Mouse (Mus musculus): ENCODE measurements around the gene Pabpc4. TPM values are rescaled to one million over a fixed set of nuclear protein-coding genes. Genes with fewer than 3 reads are reported as not detected.

Gene Pabpc4
- polyA plus RNA-seq, 1 experiment, result 151 TPM

GRCm38 (mm10) chr4:123228270-123228669 is 33.9 kb upstream of the Pabpc4 start:
- no peak overlapping the region for H3K27ac ChIP-seq (ENCODE audit: insufficient read depth, low read length)
- no peak overlapping the region for H3K4me3 ChIP-seq (ENCODE audit: insufficient read depth, low read length)
- TF ChIP-seq POLR2A (IDR thresholded peaks at IDR 0.05; ENCODE audit: low read depth, low read length) (no peak), CTCF (IDR thresholded peaks at IDR 0.05; ENCODE audit: borderline replicate concordance, insufficient read depth, low read length) (no peak)
- peaks cover 2% of the 10 kb centered on the region; the same call in 1 of the 2 replicates for H3K4me1 ChIP-seq (ENCODE audit: control insufficient read depth, insufficient read depth, low read length)

GRCm38 (mm10) chr4:123229166-123229565 is 33.0 kb upstream of the Pabpc4 start:
- TF ChIP-seq POLR2A (IDR thresholded peaks at IDR 0.05; ENCODE audit: low read depth, low read length), result no peak
- TF ChIP-seq CTCF (IDR thresholded peaks at IDR 0.05; ENCODE audit: borderline replicate concordance, insufficient read depth, low read length), result no peak
- no peak overlapping the region for H3K4me3 ChIP-seq (ENCODE audit: insufficient read depth, low read length)
- no peak overlapping the region for H3K27ac ChIP-seq (ENCODE audit: insufficient read depth, low read length)
- peaks cover 2% of the 10 kb centered on the region; the same call in 1 of the 2 replicates for H3K4me1 ChIP-seq (ENCODE audit: control insufficient read depth, insufficient read depth, low read length)

- H3K27ac ChIP-seq (ENCODE audit: insufficient read depth, low read length), result no peak overlapping the region
- H3K4me1 ChIP-seq (ENCODE audit: control insufficient read depth, insufficient read depth, low read length), result no peaks in the 10 kb centered on the region
- H3K4me3 ChIP-seq (ENCODE audit: insufficient read depth, low read length), result no peak overlapping the region
- TF ChIP-seq POLR2A (IDR thresholded peaks at IDR 0.05; ENCODE audit: low read depth, low read length), result no peak
- TF ChIP-seq CTCF (IDR thresholded peaks at IDR 0.05; ENCODE audit: borderline replicate concordance, insufficient read depth, low read length), result no peak
Observed at GRCm38 (mm10) chr4:123232841-123233240, 29.3 kb upstream of the Pabpc4 start.

- H3K4me1 ChIP-seq (ENCODE audit: control insufficient read depth, insufficient read depth, low read length), result no peaks in the 10 kb centered on the region
- H3K4me3 ChIP-seq (ENCODE audit: insufficient read depth, low read length), result peak within 1 kb of the TSS; percentile 31; the same call in 1 of the 2 replicates
- TF ChIP-seq POLR2A (IDR thresholded peaks at IDR 0.05; ENCODE audit: low read depth, low read length), result no peak
- no peak for TF ChIP-seq CTCF (IDR thresholded peaks at IDR 0.05; ENCODE audit: borderline replicate concordance, insufficient read depth, low read length)
- no peak within 1 kb of the TSS for H3K27ac ChIP-seq (ENCODE audit: insufficient read depth, low read length)
Observed at GRCm38 (mm10) chr4:123233492-123234084, 28.6 kb upstream of the Pabpc4 start, which contains the start of gene Heyl. TSS of gene Heyl (plus strand) at chr4:123233556.

GRCm38 (mm10) chr4:123235835-123236430 is 26.2 kb upstream of the Pabpc4 start:
- Histone ChIP-seq H3K4me3 (ENCODE audit: insufficient read depth, low read length) (no peak overlapping the region), H3K4me1 (ENCODE audit: control insufficient read depth, insufficient read depth, low read length) (no peaks in the 10 kb centered on the region), H3K27ac (ENCODE audit: insufficient read depth, low read length) (no peak overlapping the region)
- TF ChIP-seq CTCF (IDR thresholded peaks at IDR 0.05; ENCODE audit: borderline replicate concordance, insufficient read depth, low read length) (no peak), POLR2A (IDR thresholded peaks at IDR 0.05; ENCODE audit: low read depth, low read length) (no peak)

- H3K4me1 ChIP-seq (ENCODE audit: control insufficient read depth, insufficient read depth, low read length), result no peaks in the 10 kb centered on the region
- TF ChIP-seq CTCF (IDR thresholded peaks at IDR 0.05; ENCODE audit: borderline replicate concordance, insufficient read depth, low read length), result no peak
- no peak for TF ChIP-seq POLR2A (IDR thresholded peaks at IDR 0.05; ENCODE audit: low read depth, low read length)
- no peak overlapping the region for H3K27ac ChIP-seq (ENCODE audit: insufficient read depth, low read length)
- H3K4me3 ChIP-seq (ENCODE audit: insufficient read depth, low read length), result no peak overlapping the region
Observed at GRCm38 (mm10) chr4:123236431-123237031, 25.6 kb upstream of the Pabpc4 start.

- Histone ChIP-seq H3K27ac (ENCODE audit: insufficient read depth, low read length) (no peak overlapping the region), H3K4me3 (ENCODE audit: insufficient read depth, low read length) (no peak overlapping the region), H3K4me1 (ENCODE audit: control insufficient read depth, insufficient read depth, low read length) (no peaks in the 10 kb centered on the region)
- TF ChIP-seq POLR2A (IDR thresholded peaks at IDR 0.05; ENCODE audit: low read depth, low read length) (no peak), CTCF (IDR thresholded peaks at IDR 0.05; ENCODE audit: borderline replicate concordance, insufficient read depth, low read length) (no peak)
Observed at GRCm38 (mm10) chr4:123237386-123238266, 24.5 kb upstream of the Pabpc4 start.

- no peak overlapping the region for H3K27ac ChIP-seq (ENCODE audit: insufficient read depth, low read length)
- no peak overlapping the region for H3K4me3 ChIP-seq (ENCODE audit: insufficient read depth, low read length)
- H3K4me1 ChIP-seq (ENCODE audit: control insufficient read depth, insufficient read depth, low read length), result no peaks in the 10 kb centered on the region
- TF ChIP-seq POLR2A (IDR thresholded peaks at IDR 0.05; ENCODE audit: low read depth, low read length) (no peak), CTCF (IDR thresholded peaks at IDR 0.05; ENCODE audit: borderline replicate concordance, insufficient read depth, low read length) (no peak)
Observed at GRCm38 (mm10) chr4:123239361-123240203, 22.6 kb upstream of the Pabpc4 start.

GRCm38 (mm10) chr4:123246221-123246620 is 15.9 kb upstream of the Pabpc4 start:
- Histone ChIP-seq H3K27ac (ENCODE audit: insufficient read depth, low read length) (no peak overlapping the region), H3K4me1 (ENCODE audit: control insufficient read depth, insufficient read depth, low read length) (no peaks in the 10 kb centered on the region), H3K4me3 (ENCODE audit: insufficient read depth, low read length) (no peak overlapping the region)
- TF ChIP-seq CTCF (IDR thresholded peaks at IDR 0.05; ENCODE audit: borderline replicate concordance, insufficient read depth, low read length) (no peak), POLR2A (IDR thresholded peaks at IDR 0.05; ENCODE audit: low read depth, low read length) (no peak)

Measured in embryonic fibroblast, embryonic 13.5 days (primary cell).